Mouse (Mus musculus) hematopoietic stem cell, adult 5-6 weeks (primary cell): ENCODE measurements at regions not wholly inside any gene's neighbourhood (a gene's known extent, or its start where the extent isn't known, plus 50 kb on each side); places are given as distances from the start of the nearest gene placed in this dataset.

Experiments
- ATAC-seq, 2 experiments: fragments of 125-278 bp in 1 of 2; replicated peaks in 1 of 2; 2 replicates each; pipeline ENCODE4 v1.8.0; 2016 to 2017; ENCODE audit warnings: inconsistent platforms in 2 of 2, mild to moderate bottlenecking in 2 of 2, moderate number of reproducible peaks in 2 of 2, low read depth in 1 of 2, moderate TSS enrichment in 1 of 2; ENCODE audit not compliant: low FRiP score in 2 of 2, poor library complexity in 2 of 2, severe bottlenecking in 2 of 2, insufficient read depth in 1 of 2, low TSS enrichment in 1 of 2

- ATAC-seq, result no peak
These were observed 53.2 kb upstream of the Col1a1 start for GRCm38 (mm10) chr11:94882687-94883383.

GRCm38 (mm10) chr11:94881982-94882686 is 53.9 kb upstream of the Col1a1 start:
- no peak for ATAC-seq

- no peak for ATAC-seq
These were observed 54.9 kb upstream of the Col1a1 start for GRCm38 (mm10) chr11:94880896-94881840.

DNA sequence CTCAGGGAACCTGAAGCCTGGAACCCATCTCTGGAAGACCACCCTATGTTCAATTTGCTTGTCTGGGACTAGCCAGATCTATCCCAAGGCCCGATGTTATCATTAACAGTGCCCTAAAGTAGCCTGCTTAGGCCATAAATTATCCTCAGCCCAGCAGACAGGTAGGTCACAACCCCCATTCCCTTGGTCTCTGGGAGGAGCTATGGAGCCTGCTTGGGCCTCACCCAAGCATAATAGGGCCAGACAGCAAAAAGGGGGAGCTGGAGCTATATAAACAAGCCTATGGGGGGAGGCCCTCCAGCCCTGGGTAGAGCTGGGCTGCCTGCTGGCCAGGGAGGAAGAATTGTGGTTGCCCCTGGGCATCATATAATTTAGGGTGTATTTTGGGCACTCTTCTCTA is 59.3 kb upstream of the Col1a1 start:
- ATAC-seq, result no peak

GRCm38 (mm10) chr11:94875026-94875425 is 61.0 kb upstream of the Col1a1 start:
- no peak for ATAC-seq

DNA sequence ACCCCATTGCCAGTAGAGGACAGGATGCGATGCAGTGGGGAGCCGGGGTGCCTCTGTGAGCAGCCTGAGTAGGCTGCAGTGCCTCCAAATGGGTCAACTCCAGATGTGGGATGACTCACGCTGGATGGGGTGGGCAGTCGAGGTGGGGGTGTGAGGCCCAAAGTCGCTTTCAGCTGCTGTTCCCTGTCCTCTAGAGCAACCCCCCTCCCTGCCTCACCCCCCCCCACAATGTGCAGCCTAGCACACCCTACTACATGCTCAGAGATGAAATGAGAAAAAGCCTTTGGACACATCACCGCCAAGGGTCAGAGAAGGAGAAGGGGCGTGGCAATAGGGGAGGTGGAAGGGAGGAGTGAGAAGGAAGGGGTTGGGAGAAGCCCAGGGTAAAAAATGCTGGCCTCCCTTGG is 61.9 kb upstream of the Col1a1 start:
- no peak for ATAC-seq

- no peak for ATAC-seq
These were observed 62.3 kb upstream of the Col1a1 start for GRCm38 (mm10) chr11:94873693-94874092.

- no peak for ATAC-seq
These were observed 63.1 kb upstream of the Col1a1 start for GRCm38 (mm10) chr11:94872921-94873320.

DNA sequence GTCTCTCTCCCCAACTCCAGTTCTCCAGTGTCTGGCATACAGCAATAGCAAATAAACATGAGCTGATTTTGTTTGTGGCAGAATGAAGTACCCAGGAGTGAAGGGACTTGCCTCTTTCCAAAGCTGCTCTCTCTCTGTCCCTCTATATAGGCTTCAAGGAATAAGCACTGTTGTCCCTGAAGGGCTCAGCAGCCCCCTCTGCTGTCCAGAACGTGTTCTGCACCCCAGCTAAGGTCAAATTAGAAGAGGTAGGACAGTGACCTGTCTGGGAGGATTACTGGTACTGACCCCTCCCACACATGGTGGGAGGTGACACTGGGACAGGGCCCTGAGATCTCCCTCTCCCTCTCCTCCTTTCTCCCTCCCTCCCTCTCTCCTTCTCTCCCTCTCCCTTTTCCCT is 65.7 kb upstream of the Col1a1 start:
- peak; percentile 69 to 81; a peak in 3 of 4 replicates for ATAC-seq

DNA sequence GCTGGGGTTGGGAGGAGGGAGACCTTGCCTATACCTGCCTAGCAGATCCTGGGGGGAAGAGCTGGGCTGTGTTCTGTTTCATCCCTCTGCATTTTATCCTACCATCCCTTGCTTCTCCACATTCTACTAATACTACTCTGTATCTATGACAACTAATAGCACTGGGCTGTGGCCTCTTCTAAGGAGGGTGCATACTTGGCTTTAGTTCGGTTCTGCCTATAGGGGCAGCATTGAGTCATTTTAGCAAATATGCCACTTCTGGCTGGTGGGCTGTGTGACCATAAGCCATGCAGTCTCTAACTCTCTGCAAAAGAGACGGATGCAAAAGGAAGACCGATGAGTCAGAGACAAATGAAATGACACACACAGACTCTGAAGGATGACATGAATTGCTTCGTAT is 66.2 kb upstream of the Col1a1 start:
- ATAC-seq, result peak; percentile 42 to 46; a peak in 1 of 4 replicates

- peak; percentile 32 to 49; a peak in 1 of 4 replicates for ATAC-seq
These were observed 69.7 kb upstream of the Col1a1 start for GRCm38 (mm10) chr11:94866176-94866967.

- no peak for ATAC-seq
These were observed 67.6 kb upstream of the Tmem92 start for GRCm38 (mm10) chr11:94850129-94850528.

DNA sequence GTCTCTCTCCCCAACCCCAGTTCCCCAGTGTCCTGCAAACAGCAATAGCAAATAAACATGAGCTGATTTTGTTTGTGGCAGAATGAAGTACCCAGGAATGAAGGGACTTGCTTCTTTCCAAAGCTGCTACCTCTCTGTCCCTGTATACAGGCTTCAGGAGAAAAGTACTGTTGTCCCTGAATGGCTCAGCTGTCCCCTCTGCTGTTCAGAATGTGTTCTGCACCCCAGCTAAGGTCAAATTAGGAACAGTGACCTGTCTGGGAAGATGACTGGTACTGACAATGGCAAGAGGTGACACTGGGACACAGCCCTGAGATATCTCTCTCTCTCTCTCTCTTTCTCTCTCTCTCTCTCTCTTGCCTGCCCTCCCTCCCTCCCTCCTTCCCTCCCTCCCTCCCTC is 56.6 kb upstream of the Tmem92 start:
- no peak for ATAC-seq

DNA sequence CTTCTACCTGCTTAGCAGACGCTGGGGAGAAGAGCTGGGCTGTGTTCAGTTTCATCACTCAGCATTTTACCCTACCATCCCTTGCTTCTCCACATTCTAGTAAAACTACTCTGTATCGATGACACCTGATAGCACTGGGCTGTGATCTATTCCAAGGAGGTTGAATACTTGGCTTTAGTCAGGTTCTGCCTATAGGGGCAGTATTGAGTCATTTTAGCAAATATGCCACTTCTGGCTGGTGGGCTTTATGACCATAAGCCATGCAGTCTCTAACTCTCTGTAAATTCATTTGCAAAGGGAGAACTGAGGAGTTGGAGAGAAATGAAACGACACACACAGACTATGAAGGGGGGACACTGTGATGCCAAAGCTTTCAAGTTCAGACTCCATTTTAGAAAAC is 55.6 kb upstream of the Tmem92 start:
- peak in 1 of 2 experiments; percentile 32; a peak in 1 of 4 replicates for ATAC-seq

DNA sequence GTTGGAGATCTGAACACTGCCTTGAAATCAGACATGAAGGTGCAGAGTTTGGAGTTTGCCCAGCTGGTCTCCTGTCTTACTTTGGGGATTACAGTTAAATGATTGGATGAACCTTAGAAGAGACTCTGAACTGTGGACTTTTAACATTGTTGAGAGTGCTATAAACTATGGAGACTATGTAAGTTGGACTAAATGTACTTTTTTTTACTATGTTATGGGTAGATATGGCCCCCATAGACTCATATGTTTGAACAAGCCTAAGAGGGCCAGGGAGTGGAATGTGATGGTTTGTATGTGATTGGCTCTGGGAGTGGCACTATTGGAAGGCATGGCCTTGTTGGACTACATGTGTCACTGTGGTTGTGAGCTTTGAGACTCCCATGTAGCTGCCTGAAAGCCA is 53.8 kb upstream of the Tmem92 start:
- ATAC-seq, result no peak

DNA sequence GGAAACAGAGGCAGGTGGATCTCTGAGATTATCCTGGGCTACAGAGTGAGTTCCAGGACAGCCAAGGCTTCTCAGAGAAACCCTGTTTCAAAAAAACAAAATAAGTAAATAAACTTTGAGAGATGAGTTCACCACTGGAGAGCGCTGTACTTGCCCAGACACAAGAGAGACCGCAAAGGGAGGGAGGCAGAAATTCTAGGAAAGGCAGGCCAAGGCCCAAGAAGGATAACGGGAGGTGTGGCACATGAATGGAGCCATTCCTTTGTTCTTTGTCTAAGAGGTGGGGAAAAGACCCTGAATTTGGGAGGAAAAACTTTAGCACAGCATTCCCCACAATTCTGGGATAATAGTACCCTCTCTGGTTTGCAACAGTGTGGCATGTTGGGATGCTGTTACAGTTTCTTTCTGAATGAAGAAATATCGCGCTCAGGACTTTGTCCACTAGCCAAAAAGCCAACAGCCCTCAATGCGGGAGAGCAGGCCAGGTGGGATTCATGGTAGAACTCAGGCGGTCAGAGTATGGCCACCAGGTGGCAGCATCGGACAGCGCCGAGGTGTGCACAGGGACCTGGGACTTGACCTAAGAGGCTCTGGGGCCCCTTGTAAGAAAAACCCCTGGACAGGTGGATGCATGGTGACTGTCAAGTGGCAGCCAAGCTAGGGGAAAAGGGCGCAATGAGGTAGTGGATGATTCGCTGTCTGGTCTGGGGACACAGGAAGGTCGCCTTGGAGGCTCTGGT is 49.9 kb upstream of the Tmem92 start:
- peak in 1 of 2 experiments; percentile 80; a peak in 3 of 4 replicates for ATAC-seq
